Mouse (Mus musculus): Measurements from ENCODE around the gene Wwox.

Wwox gene

DNA sequence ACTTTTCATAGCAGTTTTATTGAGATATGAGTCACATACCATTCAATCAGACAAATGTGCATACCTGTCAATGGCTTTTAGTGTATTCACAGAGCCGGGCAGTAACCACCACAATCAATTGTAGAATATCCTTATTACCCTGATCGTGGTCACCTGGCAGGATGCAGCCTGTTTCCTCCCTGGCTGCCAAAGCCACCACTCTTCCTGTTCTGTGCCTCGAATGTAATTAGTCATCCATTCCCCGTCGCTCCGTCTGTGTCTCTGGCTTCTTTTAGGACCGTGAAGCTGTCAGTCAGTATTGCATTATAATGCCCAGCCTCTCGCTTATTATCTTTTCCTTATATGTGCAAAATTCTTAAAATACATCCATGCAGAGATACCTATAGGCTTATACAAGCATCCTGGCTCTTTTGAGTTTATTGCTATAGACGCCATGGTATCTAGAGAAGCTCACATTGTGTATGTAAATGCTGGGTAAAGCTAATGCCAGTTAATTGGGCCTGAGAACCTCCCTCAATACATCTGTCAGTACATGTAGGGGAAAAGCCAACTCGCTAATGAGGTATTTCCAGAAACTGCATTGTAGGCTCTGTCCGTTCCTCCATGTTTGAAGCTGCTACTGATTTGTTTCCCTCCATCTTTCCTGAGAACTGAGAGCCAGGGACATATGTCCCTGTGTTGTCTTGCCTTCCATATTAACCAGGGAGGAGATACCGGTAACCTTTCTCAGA lies 303.9 kb downstream of the Wwox start:
- DNase-seq (ENCODE audit: low read depth, low spot score): no peak

DNA sequence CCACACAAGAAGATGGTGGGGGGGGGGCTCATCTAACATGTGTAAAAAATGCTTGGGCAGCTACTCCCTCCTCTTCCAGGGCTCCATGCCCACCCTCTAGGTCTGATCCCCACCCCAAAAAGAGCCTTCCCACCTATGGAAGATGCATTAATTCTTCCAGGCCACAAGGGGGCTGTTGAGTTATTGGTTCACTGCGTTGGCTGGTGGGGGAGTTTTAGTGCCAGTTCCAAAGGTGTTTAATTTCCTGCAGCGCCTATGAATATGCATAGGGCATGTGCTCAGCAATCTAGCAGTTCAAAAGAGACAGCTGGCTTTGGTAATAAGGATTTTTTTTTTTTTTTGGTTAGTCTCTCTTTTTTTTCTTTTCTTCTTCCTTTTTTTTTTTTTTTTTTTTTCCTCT lies 306.9 kb downstream of the Wwox start:
- no peak for DNase-seq (ENCODE audit: low read depth, low spot score)

DNA sequence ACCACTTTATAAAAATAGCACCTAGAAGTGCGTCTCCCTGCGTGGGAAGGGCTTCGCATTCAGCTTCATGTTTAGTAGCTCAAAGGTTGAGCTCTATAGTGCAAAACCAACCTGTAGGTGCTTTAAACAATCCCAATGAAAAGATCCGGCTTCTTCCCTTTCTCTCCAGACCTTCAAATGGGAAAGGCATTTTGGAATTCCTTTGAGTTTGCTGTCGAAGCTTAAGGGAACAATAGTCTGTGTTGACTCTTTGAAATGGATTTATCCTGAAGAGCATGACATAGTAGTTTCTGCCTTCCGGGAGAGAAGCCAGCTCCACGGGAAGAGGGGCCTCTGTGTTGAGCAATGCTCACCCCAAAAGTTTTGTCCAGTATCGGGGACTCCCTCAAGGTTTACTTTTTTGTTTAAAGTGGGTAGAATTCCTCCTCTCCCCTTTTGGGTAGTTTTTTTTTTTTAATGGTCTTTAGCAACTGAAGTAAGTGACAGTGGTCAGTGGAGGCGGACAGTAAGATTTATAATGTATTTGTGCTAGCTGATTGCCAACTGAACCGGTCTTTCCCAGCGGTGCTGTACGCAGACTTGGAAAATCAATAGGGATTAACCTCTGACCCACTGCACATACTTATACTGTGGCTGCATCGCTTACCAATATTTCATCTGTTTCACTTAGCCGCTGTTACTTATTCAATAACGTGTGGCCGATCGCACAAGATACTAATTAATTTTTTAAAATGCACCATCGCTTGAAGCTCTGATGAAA lies 312.1 kb downstream of the Wwox start:
- DNase-seq (ENCODE audit: low read depth, low spot score): no peak

DNA sequence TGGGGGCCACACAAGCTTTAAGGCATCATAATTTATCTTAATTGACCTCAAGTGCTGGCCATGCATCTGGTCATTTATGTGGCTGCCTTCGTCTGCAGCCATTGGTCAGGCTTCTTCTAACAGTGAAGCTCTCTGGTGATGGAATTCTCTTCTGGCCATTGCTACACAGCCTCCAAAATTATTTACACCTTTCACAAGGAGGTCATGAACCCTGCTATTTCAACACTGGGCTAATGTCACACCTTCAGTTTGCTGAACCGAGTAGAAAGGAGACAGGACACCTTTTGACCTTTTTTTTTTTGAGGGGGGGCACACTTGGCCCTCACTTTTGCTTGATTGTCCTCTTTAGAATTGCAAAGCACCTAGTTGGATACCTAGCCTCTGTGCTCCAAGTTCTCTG lies 320.2 kb downstream of the Wwox start:
- DNase-seq (ENCODE audit: low read depth, low spot score): no peak

DNA sequence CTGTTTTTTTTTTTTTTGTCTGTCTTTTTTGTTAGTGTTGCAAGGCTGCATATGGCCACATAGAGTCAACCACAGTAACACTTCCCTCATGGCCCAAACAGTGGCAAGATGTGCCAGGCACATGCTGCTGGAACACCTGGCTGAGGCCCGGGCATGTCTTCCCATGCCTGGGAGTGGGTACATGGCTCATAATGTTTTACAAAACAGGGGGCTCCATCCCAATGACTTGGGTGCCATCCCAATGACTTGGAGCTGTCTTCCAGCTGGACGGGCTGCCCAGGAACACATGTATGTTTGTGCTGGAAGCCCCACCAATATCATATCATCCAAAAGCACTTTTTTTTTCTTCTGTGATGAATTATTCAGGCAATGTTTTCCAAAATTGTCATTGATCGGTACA lies 329.1 kb downstream of the Wwox start:
- DNase-seq (ENCODE audit: low read depth, low spot score): no peak

DNA sequence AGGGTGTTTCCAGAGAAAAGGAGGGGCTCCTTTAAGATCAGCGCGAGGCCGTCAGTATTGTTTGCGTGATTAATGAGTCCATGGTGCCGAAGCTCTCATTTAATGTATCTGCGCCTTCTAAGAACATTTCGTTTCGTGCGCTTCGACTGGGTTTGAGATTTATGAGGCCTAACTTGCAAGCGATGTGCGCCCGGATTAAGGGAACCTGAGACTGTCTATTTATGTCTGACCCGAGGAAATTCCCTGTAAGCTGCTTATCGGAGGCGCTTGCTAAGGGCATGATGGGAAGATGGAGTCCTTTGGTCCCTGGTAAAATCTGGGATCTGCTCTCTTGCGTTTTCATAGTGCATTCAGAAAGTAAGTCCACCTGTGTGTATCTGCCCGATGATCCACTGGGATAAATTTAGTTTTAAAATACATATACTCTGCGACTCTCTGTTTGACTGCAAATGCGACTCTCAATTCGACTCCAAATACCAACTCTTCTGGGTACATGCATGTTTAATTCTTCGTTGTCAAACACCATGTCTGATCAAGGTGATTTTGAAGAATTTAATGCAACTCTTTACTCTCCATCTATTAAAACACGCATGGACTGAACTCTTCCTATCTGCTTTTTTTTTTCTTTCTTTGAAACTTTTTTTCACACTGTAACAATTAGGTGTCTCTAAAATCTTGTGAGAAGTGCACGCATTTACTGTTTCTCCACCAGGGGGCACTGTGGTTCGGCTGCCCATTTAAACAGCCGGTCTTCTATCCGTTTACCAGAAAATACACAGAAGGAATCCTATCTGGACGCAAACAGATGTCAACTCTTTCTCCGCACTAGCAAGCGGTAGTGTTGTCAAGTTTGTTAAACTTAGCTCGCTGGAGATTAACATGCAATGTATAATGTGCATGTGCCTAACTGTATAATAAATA lies 331.7 kb downstream of the Wwox start:
- DNase-seq (ENCODE audit: low read depth, low spot score): peak; percentile 60

DNA sequence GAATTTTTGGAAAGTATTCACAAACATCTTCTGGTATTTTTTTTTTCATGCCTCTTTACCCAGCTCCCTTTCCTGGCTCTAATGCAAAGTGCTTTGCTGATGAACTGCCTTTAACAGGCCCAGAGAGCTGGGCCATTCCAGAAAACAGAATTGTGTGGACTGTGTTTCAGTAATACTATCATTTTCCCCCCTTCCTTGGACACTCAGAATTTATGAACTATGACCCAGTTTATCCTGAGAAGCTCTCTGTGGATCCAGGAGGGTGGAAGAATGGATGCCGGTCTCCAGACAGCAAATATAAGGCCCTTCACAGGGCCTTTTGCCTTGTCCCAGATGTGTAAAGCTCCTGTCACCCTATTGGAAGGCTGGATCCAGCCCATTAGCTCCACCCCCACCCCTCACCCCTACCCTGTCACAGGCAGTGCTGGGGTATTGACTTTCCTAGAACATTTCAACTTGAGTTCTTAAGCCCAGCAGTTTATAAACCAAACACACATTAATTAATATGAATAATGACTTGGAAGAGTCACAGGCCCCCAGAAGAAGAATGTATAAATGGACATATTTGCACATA lies 332.9 kb downstream of the Wwox start:
- no peak for DNase-seq (ENCODE audit: low read depth, low spot score)

DNA sequence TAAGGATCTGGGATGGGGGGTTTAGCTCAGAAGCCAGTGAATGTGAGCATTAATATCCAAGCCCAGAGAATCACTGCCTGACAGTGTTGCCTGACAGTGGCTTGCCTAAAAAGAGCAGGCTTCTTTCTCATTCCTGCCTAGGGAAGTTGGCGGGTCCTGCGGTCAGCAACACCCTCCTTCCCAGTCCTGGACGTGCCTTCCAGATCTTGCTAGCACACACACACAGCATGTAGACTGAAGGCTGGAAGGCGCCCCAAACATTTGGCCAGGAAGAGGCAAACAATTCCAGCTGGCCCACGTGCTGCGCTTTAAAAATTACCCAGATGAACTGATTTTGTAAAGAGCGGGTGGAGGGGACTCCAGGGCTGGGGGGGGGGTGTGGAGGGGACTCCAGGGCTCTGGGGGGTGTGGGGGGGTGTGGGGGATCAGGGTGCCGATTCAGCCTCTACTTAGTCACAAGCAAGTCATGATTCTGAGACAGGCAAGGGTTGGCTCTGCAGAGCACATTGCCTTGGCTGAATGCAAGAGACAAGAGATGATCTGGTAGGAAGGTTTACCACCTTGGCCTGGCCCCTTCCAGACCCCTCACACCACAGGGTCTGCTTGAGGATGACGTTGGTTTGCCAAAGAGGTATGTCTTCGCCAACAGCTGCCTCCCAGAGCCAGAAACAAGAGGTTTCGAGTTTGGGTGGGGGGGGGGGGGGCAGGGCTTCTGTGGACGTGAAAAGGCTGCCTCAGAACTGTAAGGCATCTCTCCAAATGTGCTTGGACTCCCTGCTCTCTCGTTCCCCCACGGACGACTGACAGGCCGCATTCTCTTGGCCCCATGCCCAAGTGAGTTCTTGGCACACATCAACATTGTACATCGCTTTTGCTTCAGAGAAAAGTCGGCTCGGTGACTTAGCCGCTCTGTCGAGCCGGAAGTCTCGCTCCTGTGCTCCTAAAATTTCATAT lies 334.3 kb downstream of the Wwox start:
- DNase-seq (ENCODE audit: low read depth, low spot score): no peak

DNA sequence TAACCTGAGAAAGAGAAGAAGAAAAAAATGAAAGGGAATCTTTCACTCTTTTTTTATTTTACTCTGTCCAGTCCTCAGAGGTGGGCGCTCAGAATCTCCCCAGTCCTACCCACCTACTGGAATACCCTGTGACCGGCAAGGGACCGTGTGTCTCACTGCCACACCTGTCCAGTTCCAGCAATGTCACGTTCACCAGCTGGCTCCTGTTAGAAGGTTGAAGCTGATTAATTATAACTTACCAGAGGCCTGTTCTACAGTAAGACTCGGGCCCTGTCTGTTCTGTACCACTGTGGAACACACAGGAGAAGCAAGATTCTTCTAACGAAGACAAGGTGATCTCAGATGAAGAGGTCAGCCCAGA lies 334.9 kb downstream of the Wwox start:
- no peak for DNase-seq (ENCODE audit: low read depth, low spot score)

DNA sequence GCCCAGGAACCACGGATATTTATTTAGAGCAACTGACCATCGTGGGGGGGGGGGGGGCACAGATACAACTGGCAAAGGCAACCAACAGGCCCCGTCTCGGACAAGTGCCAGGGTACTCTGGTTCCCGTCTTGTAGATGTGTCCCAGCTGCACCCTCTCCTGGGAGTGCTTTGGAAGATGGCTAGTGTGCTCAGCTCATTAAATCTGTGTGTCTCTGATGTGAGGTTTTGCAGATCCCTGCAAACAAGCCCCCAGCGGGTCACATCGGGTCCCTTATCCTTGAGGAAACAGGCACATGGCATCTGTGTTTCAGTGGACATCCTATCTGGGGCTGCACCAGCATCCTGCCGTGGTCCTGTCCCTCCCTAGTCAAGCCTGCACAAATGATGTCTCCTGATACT lies 336.1 kb downstream of the Wwox start:
- DNase-seq (ENCODE audit: low read depth, low spot score): no peak

DNA sequence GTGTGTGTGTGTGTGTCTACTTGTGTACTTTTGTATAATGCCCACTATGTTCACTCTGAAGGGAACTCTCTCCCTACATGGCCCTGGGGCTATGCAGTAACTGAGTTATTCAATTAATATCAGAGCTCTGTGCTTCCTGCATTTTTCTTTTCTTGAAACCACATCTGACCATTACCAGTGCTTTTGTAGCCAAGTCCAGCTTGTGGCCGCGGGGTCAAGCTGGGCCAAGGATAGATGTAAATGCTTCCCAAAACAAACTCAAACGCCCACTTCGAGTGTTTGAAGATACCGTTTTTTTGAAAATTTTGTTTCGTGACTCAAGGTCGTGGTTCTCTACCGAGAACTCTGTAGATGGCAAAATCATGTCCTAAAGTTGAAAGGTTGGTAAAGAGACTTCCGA lies 337.2 kb downstream of the Wwox start:
- no peak for DNase-seq (ENCODE audit: low read depth, low spot score)

DNA sequence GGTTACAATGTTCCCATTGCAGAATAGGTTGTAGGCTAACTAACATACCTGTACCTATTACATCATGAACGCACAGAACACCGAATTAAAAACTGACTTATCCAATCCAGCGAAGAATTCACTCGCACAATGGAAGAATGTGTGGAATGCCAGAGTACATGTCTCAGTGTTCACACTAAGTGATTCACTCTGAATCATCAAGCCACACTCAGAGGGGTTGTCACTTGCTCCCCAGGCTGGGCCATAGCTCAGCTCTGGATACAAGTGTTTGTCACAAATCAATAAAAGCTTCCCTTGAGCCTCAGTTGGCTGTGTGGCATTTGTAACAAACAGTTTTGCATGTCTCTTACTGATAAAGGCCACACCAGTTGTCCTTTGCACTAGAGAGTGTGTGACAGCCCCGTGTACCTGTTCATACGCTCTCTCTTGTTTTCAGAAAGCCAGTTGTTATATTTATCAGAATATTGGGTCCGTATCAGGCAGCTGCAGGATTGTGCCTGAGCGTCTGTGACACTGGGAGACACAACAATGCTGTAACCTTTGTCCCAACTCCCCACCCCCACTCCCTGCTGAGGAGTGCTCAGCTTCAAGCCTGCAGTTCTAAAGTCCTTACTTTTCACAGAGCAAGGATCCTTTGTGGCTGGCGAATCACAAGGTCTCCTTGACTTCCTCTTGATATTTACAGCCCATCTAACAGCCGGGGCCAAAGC lies 338.0 kb downstream of the Wwox start:
- DNase-seq (ENCODE audit: low read depth, low spot score): no peak

DNA sequence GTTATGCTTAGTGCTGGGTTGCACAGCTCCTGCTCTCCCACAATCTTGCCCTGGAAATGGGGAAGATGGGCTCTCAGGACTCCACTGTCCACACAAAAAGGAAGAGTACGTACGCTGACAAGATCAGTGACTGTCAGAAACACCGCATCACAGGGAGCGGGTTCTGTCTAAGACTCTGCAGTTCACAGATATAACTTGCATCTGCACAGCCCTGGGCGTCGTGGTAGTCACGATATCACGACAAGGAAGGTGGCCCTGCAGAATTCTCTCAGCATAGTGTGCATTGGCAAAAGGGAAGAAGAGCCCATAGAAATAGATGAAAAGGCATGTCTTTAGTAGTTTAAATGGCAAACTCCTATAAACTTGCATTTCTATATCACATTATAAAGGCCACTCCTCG lies 339.5 kb downstream of the Wwox start:
- DNase-seq (ENCODE audit: low read depth, low spot score): no peak

DNA sequence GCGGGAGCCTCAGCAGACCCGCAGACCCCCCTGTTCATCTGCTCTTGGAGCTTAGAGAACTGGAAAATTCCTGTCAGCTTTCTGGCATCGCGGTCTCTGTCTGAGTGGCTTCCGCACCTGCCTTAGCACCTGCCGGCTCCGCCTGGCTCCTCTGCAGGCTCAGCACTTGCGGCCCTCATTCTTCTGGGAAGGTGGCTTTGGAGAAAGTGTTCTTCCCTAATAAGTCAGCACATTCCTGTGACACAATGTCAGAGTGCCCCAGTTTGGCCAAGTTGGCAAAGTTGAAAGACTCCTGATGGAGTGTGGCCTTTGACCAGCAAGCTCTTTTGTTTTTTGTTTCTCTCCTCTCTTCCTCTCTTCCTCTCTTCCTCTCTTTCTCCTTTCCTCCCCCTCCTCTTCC lies 343.9 kb downstream of the Wwox start:
- no peak for DNase-seq (ENCODE audit: low read depth, low spot score)

DNA sequence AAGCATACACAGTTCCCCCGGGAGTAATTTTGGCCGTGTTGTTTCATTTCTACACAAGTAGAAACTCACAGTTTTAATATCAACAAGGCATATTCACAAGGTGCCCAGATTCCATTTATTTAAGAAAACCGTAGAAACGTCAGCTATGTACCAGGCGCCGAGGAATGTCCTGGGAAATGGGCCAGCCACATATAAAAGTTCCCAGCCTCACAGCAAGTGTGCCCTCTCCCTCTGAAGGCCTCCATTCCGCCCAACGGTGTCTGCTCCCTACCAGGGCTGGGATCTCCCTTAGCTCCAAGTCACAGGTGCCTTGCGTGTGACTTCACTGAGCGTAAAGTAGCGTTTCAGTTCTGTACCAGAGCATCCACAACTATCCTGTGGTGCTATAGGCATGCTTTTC lies 346.4 kb downstream of the Wwox start:
- no peak for DNase-seq (ENCODE audit: low read depth, low spot score)

DNA sequence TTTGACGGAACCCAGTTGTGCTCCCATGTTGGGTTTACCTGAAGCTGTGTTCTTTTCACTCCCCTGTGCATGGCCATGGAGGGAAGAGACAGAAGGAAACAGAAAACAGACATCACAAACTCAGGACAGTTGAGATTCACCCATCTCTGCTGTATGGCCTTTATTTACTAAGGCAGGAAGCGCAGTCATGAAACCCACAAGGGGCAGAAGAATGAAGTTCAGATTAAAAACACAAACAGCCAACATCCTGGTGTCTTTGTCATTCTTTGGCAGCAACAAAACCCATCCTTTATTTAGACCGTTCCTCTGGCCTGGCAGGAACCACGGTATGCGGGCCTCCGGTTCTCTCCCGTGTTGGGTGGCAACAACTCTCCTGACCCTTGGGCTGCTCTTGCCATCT lies 350.2 kb downstream of the Wwox start:
- DNase-seq (ENCODE audit: low read depth, low spot score): no peak

DNA sequence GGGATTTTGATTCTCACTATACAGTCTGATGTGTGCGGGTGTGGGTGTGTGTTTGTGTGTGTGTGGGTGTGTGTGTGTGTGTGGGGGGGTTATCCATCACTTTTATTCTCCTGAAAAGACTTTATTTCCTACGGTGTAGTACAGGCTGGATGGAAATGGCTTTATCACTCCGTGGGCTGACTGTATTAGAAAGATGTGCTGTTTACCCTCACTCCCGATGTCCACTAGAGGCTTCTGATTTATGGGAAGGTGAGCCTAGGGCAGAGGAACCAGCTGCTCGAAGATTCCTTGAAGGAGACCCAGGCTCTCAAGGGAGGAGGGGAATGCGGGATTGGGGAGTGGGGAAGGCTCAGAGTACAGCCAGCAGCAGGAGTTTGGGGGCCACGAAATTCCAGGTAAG lies 351.3 kb downstream of the Wwox start:
- DNase-seq (ENCODE audit: low read depth, low spot score): no peak

DNA sequence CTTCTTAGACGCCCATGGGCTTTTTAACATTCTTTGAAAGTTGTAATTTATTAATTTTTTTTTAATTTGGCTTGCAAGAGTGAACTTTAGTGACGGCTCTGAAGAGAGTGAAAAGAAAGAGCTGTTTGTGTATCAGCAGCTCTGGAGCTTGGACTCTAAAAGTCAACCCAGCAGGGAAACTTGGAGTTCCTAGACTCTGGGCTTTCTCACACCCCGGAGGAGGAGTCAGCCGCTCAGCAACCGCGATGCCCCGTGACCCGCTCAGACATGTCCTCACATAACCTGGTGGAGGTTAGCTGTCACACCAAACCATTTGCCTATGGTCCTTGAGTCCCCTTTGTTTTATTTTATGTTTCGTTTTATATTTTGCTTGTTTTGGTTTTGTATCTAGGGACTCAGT lies 354.2 kb downstream of the Wwox start:
- no peak for DNase-seq (ENCODE audit: low read depth, low spot score)

DNA sequence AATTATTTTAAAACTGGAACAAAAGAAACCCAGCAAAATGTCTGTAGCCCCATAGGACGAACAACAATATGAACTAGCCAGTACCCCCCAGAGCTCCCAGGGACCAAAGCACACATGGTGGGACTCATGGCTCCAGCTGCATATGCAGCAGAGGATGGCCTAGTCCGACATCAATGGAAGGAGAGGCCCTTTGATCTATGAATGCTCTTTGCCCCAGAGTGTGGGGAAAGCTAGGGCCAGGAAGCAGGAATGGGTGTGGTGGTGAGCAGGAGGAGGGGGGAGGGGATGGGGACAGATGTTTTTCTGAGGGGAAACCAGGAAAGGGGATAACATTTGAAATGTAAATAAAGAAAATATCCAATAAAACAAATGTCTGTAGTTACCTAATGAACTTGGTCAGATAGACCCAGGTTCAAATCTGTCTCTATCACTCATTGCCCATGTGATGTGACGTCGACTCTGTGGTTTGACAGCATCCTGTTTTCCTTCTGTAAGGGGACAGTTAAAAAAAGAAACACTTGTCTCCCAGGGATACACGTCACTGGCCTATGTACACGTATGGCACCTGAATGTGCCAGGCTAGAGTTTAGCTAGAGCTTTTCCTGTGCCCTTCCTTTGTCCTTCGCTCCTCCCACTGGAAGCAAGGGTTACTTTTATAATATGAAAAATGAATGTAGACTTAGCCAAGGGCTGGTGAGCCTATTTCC lies 362.1 kb downstream of the Wwox start:
- no peak for DNase-seq (ENCODE audit: low read depth, low spot score)

DNA sequence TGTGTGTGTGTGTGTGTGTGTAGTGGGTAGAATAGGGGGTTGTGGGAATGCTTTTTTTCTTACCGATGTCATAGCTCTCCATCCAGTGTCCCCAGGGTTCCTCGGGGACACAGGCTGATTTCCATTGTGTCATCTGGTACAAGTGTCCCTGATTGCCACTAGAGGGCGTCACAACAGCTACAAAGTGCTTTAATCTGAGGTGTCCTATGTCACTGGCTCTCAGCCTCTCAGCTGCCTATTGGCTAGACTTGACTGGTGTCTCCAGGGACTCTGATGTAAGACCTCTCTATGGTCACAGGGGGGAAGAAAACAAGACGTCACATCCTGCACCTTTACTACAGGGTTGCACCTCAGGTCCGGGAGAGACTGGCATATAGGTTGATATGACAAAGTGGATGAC lies 363.7 kb downstream of the Wwox start:
- DNase-seq (ENCODE audit: low read depth, low spot score): no peak

Measured in telencephalon, adult 2 months (tissue).